Mouse (Mus musculus): ENCODE data around the gene Lsm14b.
A peak's percentile ranks its signal among the peaks of the same experiment; 100 is the strongest.

Gene Lsm14b

DNA sequence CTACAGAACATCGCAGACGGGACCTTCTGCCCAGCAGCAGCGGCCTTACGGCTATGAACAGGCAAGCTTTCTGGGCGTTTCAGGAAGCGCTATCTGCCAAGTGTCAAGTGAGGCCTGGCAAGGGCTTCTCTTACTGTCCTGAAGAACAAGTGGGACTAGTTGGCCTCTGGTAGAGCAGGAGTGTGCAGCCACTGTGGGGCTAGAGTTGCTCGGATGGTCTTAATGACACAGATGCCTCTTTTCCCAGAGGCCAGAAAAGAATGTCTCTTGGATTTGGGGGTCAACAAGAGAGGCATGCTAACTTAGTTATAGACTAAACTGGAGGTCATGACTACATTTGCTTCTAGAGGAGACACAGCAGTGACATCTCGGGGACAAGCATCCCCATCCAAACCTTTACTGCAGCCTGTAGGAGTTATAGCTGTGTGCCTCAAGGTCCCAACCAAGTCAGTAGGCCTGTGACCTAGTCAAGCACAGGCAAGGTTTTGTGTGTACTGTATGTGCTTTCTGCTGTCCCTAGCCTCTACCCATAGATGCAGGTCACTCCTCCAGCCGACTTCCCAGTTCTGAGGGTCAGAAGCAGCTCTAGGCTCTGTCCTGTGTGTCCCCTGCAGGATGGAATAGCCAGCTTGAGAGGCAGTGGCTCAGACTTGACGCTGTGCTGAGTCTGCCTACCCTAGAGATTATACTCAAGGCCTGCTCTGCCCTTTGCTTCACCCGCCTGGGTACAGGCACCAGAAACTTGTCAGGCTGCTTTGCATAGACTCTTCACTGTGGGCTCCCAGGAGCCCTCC, 38.7 kb downstream of the Lsm14b start:
- DNase-seq: no peak

DNA sequence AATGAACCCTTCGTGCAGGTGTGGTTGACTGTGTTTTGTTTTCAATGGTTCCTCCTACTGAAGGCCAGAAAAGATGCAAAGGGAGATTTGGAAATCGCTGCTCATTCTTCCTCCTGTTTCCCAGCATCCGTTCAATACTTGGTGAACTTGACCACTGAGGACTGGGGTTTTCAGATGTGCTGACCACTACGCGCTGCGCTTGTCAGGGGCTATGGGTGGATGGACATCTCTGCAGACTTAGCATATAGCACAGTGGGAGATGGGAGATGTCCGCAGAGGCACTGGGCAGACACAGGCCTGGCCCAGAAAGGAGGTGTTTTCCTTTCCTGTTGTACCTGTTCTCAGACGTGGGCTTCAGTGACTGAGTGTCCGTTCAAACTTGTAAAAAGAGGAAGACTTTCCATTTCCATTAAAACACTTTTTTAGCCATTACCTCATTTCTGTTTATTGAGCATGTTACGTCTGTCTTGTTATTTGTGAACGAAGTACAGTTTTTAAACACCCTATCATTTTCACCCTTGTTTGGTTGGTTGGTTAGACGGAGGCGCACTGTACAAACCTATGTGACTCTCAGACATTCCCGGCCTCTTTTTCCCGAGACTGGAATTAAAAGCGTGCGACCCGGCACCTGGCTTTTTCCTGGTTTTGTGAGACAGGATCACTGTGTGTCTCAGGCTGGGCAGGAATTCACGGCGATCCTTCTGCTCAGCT, 45.1 kb downstream of the Lsm14b start:
- no peak for DNase-seq

DNA sequence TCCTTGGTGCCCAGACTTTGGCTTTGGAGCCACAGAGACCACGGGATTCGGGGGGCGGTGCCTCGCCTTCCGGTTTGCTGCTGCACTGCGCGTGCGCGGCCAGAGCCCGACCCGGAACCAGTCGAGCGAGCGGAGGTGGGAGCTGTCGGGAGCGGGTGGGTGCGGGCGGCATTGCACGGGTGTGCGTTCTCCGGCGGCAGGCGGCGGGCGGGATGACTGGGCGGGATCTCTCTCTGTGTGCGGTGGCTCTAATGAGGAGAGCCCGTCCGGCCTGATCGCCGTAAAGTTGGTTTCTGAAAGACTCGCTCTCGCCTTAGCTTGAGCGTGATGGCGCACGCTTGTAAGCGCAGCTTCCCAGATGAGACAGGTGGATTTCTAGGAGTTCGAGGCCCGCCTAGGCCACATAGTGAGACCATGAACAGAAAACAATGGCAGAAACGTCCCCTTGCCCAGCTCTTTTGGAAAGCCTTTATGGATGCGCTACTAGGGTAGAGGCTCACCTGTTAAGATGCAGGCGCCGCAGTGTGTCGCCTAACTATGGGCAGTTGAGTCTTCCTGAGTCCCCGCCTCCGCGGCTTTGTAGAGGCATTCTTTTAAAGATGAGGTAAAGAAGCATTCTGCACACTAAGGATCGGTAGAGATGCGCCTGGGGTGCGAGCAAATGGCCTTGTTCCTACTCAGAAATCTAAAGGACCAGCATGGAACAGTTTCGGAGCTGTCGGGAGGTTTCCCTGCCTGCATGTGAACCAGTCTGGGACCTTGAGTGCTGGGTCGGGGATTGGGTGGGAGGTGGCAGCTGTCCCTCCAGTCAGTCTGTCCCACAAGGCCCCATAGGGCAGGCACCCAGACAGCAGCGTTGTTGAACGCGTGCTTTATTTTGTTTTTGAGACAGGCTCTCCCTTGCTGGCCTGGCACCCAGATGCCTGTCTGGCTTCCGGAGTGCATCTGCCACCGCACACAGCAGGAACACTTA, 46.0 kb downstream of the Lsm14b start, which contains the start of gene Mtg2:
Gene Mtg2, plus strand, starts transcription at position 108 of the 973 bp plus-strand sequence.
- DNase-seq: peak; percentile 94 to 96

DNA sequence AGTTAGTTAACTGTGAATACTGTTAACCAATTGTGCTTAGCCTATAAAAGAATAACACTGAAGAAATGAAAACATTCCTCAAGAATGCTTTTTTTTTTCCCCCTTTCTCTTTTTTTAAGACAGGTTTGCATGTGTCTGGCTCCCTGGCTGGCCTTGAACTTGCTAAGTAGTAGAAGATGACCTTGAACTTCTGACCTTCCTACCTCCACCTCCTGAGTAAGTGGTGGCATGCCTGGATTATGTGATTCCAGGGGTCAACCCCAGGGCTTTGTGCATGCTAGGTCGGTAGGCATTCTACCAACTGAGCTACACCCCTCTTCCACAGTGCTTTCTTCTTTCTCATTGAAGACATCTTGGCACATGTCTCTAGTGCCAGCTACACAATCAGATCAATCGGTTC, 46.9 kb downstream of the Lsm14b start:
- no peak for DNase-seq

DNA sequence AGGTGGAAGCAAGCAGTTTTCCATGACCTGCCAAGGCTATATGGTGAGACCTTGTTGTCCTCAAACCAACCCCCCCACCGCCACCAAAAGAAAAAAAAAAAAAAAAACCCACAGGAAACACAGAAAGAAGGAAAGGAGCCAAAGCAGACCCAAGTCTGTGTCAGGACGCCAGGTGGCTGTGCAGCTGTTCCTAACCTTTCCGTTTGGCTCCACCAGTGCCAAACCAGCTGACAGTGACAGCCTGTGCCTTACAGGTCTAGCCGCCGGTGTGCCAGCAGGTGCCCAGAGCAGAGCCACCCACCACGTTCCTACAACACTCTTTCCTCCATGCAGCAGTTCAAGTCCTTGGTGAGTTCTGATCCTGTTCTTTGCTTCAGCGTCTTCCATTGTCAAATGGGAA, 48.1 kb downstream of the Lsm14b start:
- DNase-seq: no peak

DNA sequence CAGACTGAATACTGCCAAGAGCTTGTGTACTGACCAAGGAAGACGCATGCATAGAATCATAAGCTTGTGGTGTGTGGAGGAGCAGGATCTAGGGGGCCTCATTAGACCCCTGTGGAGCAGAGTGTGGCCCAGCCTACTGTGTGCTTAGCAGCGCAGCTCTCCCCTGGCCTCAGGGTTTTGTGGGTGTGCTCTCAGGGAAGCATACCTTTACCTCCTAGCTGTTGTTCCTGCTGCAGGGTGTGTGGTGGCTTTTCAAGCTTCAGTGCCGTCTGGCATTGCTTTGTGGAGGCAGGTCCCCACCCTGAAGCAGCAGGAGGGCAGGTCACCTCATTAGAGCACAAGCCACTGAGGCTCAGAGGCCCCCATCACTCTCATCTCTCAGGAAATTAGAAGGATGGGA, 52.8 kb downstream of the Lsm14b start:
- no peak for DNase-seq

DNA sequence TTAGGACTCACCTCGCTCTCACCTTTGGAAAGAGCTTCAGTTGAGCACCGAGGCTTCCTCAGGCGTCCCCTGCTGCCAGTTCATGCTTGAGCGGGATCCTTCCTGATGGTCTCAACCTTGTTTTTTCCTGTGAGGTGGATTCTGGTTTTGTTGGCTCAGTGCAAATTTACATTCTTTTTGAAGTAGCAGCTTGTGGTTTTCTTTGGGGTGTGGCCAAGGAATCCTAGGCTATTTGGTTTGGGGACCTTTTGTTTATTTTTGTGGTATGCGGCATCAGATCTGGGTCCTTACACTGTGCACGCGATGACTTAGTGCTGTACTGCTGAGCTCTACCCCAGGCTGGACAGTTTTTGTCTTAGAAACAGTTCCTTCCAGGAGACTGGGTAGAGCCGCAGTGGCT, 55.9 kb downstream of the Lsm14b start:
- DNase-seq: peak; percentile 26 to 67

DNA sequence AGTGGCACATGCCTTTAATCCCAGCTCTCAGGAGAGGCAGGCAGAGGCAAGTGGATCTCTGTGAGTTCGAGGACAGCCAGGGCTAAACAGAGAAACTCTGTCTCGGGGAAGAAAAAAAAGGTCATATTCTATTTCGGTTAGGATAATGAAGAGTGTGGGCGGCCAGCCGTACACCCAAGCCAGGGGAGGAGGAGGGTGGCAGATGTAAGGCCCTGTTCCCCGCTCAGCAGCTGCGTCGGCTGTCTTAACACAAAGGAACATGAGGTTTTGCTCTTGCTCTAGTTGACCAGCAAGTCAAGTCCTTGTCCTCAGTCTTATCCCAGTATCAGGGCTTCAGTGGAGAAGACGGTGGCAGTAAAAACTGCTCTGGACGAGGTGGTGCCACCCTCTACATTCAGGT, 58.3 kb downstream of the Lsm14b start:
- DNase-seq: no peak

DNA sequence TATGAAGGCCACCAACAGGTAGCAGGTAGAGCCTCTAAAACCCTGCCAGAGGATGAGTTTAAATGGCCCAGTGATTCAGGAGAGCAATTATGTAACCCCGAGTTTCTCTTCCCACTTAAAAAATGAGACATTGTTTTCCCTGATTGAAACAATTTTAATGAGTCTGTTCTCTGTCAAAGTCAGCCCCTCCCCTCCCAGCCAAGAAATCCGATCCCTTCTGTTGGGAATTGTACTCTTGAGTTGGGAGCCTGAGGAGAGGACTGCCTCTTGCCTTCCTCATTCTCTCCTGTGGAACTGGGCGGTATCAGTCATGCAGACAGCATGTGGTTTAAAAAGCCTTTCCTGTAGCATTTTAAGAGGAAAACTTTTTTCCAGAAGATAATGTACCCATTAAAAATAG, 59.8 kb downstream of the Lsm14b start:
- DNase-seq: no peak
